Mouse (Mus musculus): ENCODE measurements at regions not wholly inside any gene's neighbourhood (a gene's known extent, or its start where the extent isn't known, plus 50 kb on each side); places are given as distances from the start of the nearest gene placed in this dataset.
A peak's percentile ranks its signal among the peaks of the same experiment; 100 is the strongest.

- no peak for DNase-seq (ENCODE audit: low spot score in 2 of 2)
Measured at GRCm38 (mm10) chr2:114966111-114966510, 311.3 kb upstream of the Dph6 start.

GRCm38 (mm10) chr2:114968651-114969050, 313.9 kb upstream of the Dph6 start:
- no peak for DNase-seq (ENCODE audit: low spot score in 2 of 2)

GRCm38 (mm10) chr2:114993419-114993818, 338.7 kb upstream of the Dph6 start:
- no peak for DNase-seq (ENCODE audit: low spot score in 2 of 2)

- DNase-seq (ENCODE audit: low spot score in 2 of 2): no peak
Measured at GRCm38 (mm10) chr2:114993882-114994281, 339.1 kb upstream of the Dph6 start.

- no peak for DNase-seq (ENCODE audit: low spot score in 2 of 2)
Measured at GRCm38 (mm10) chr2:114994691-114995347, 340.1 kb upstream of the Dph6 start.

- DNase-seq (ENCODE audit: low spot score in 2 of 2): no peak
Measured at GRCm38 (mm10) chr2:115013916-115014315, 359.2 kb upstream of the Dph6 start.

GRCm38 (mm10) chr2:115026777-115027176, 372.0 kb upstream of the Dph6 start:
- no peak for DNase-seq (ENCODE audit: low spot score in 2 of 2)

- DNase-seq (ENCODE audit: low spot score in 2 of 2): no peak
Measured at GRCm38 (mm10) chr2:115031134-115031533, 376.4 kb upstream of the Dph6 start.

GRCm38 (mm10) chr2:115036205-115036604, 381.4 kb upstream of the Dph6 start:
- peak; percentile 14 to 39 for DNase-seq (ENCODE audit: low spot score in 2 of 2)

- no peak for DNase-seq (ENCODE audit: low spot score in 2 of 2)
Measured at GRCm38 (mm10) chr2:115042299-115042785, 387.6 kb upstream of the Dph6 start.

- DNase-seq (ENCODE audit: low spot score in 2 of 2): peak; percentile 36 to 45
Measured at GRCm38 (mm10) chr2:115056327-115057070, 401.7 kb upstream of the Dph6 start.

GRCm38 (mm10) chr2:115057200-115057599, 402.4 kb upstream of the Dph6 start:
- DNase-seq (ENCODE audit: low spot score in 2 of 2): no peak

- DNase-seq (ENCODE audit: low spot score in 2 of 2): no peak
Measured at GRCm38 (mm10) chr2:115067489-115068163, 412.9 kb upstream of the Dph6 start.

- DNase-seq (ENCODE audit: low spot score in 2 of 2): no peak
Measured at GRCm38 (mm10) chr2:115069704-115070103, 414.9 kb upstream of the Dph6 start.

GRCm38 (mm10) chr2:115070123-115070522, 415.4 kb upstream of the Dph6 start:
- no peak for DNase-seq (ENCODE audit: low spot score in 2 of 2)

- no peak for DNase-seq (ENCODE audit: low spot score in 2 of 2)
Measured at GRCm38 (mm10) chr2:115070666-115071065, 415.9 kb upstream of the Dph6 start.

GRCm38 (mm10) chr2:115081563-115082291, 427.0 kb upstream of the Dph6 start:
- DNase-seq (ENCODE audit: low spot score in 2 of 2): no peak

- DNase-seq (ENCODE audit: low spot score in 2 of 2): no peak
Measured at GRCm38 (mm10) chr2:115082292-115082809, 427.6 kb upstream of the Dph6 start.

- no peak for DNase-seq (ENCODE audit: low spot score in 2 of 2)
Measured at GRCm38 (mm10) chr2:115088421-115089120, 433.8 kb upstream of the Dph6 start.

- DNase-seq (ENCODE audit: low spot score in 2 of 2): no peak
Measured at GRCm38 (mm10) chr2:115090430-115091175, 435.8 kb upstream of the Dph6 start.

Measured in layer of hippocampus, postnatal 10 days (tissue).